Mouse (Mus musculus): ENCODE measurements around the gene Fam13c.

- TF ChIP-seq CTCF (IDR thresholded peaks at IDR 0.05; ENCODE audit: low read depth, low read length) (no peak), TAL1 (conservative IDR thresholded peaks at IDR 0.05; ENCODE audit: low read depth, low read length) (no peak), POLR2AphosphoS5 (IDR thresholded peaks at IDR 0.05; ENCODE audit: insufficient replicate concordance, low read depth, low read length) (no peak), GATA1 (IDR thresholded peaks at IDR 0.05; ENCODE audit: borderline replicate concordance, low read length) (no peak)
Observed at GRCm38 (mm10) chr10:70581556-70582211, 141.4 kb downstream of the Fam13c start.

Data from G1E (cell line).